Mouse (Mus musculus): ENCODE results near the gene Cbr2. TPM values are rescaled to one million over a fixed set of nuclear protein-coding genes. Genes with fewer than 3 reads are reported as not detected.
"Not testable (repeated sequence)": the region's sequence is repeated elsewhere in the genome, so short reads cannot be mapped to it uniquely, and the experiment has no call there.

Gene Cbr2
- 426 and 617 TPM in 2 replicates for polyA plus RNA-seq (2012; rRNA removed)

DNA sequence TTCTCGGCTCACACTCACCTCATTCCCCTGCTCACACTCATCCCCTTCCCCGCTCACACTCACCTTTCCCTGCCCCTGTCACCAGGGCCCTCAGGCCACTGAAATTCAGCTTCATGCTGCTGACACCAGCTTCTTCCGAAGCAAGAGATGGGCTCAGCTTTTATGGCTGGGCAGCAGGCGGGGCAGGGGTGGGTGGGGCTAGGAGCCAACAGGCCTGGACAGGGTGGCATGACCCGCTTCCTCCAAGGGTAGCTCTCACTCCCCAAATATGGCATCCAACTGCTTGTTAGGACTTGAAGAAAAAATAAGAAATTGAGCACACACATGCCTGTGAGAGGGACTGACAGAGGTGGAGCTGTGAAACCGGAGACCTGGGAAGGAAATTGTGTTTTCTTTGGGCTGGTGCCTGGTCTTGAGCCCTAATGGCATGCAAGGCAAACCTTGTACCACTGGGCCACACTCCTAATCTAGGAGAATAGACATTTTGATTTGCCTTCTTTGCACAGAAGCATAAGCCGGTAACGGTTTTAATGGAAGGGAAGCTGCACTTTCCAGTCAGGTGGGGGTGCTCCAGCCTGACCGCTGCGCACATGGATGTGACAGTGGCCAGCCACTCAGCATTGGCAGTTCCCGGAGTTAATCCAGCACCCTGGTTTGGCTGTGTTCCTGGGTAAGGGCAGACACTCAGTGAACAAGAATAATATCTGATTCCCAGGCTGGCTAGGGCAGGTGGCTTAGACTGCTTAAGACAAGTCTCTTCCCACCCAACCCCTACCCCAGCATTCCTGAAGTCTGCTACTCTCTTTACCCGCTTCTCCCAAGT lies at the start of gene Cbr2:
Gene Cbr2, minus strand, starts transcription at position 257 of the 823 bp plus-strand sequence.
- WGBS: 91% methylated on average over 12 of the region's 12 CpGs
- TF ChIP-seq POLR2A (IDR thresholded peaks at IDR 0.05; ENCODE audit: control insufficient read depth, extremely low read depth, insufficient read depth, low read length, poor library complexity) (no peak), CTCF (IDR thresholded peaks at IDR 0.05; ENCODE audit: borderline replicate concordance, control insufficient read depth, extremely low read depth, insufficient read depth, low read length, poor library complexity) (no peak)
- peaks cover 4% of the 10 kb centered on the region for H3K4me1 ChIP-seq (replicated peaks; ENCODE audit: control insufficient read depth, insufficient read depth, low read length)
- H3K27ac ChIP-seq (ENCODE audit: control insufficient read depth, insufficient read depth, low read length): peak within 1 kb of the TSS; percentile 19; the same call in 1 of the 2 replicates
- H3K4me3 ChIP-seq (ENCODE audit: control insufficient read depth, insufficient read depth, low read length): no peak within 1 kb of the TSS
- H3K36me3 ChIP-seq (ENCODE audit: control insufficient read depth, insufficient read depth, low read length): no peaks in the 10 kb centered on the region
- DNase-seq: no peak
- H3K27me3 ChIP-seq (ENCODE audit: control insufficient read depth, insufficient read depth, low read length): no peaks in the 10 kb centered on the region; the same call in 1 of the 2 replicates

DNA sequence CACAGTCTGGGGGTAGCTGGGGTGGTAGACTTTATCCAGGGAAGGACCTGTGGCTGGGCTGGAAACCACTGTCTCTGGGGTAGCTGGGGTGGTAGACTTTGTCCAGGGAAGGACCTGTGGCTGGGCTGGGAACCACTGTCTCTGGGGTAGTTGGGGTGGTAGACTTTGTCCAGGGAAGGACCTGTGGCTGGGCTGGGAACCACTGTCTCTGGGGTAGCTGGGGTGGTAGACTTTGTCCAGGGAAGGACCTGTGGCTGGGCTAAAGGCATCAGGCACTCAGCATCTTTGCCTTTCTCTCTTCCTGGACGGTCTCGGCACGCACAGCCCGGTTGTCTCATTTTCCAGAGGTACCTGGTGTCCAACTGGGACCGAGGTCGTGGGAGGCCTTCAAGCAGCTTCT lies 49.4 kb upstream of the Cbr2 start:
- WGBS: 97% methylated on average over 6 of the region's 6 CpGs
- H3K27ac ChIP-seq (ENCODE audit: control insufficient read depth, insufficient read depth, low read length); H3K4me3 ChIP-seq (ENCODE audit: control insufficient read depth, insufficient read depth, low read length); H3K36me3 ChIP-seq (ENCODE audit: control insufficient read depth, insufficient read depth, low read length); H3K27me3 ChIP-seq (ENCODE audit: control insufficient read depth, insufficient read depth, low read length); DNase-seq: not testable (repeated sequence)
- H3K4me1 ChIP-seq (replicated peaks; ENCODE audit: control insufficient read depth, insufficient read depth, low read length): peaks cover 20% of the 10 kb centered on the region

DNA sequence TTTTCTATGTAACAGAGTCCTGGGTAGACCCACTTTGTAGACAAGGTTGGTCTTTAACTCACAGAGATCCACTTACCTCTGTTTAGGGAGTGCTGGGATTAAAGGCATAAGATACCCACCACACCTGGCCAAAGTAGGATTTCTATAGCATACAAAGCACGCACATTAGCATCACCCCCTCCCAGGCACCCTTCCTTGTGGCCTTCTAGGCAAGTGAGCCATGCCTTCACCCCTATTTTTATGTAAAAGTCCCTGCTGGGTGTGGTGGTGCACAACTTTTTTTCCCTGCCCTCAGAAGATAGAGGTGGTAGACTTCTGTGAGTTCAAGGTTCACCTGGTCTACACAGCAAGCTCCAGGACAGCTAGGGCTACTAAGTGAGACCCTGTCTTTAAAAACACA lies 48.0 kb upstream of the Cbr2 start:
- H3K4me3 ChIP-seq (ENCODE audit: control insufficient read depth, insufficient read depth, low read length): no peak overlapping the region
- no peak for TF ChIP-seq CTCF (IDR thresholded peaks at IDR 0.05; ENCODE audit: borderline replicate concordance, control insufficient read depth, extremely low read depth, insufficient read depth, low read length, poor library complexity)
- TF ChIP-seq POLR2A (IDR thresholded peaks at IDR 0.05; ENCODE audit: control insufficient read depth, extremely low read depth, insufficient read depth, low read length, poor library complexity): no peak
- H3K36me3 ChIP-seq (ENCODE audit: control insufficient read depth, insufficient read depth, low read length): no peaks in the 10 kb centered on the region
- WGBS: 81% methylated on average over 1 of the region's 1 CpGs
- peaks cover 13% of the 10 kb centered on the region for H3K4me1 ChIP-seq (replicated peaks; ENCODE audit: control insufficient read depth, insufficient read depth, low read length)
- no peak for DNase-seq
- no peak overlapping the region for H3K27ac ChIP-seq (ENCODE audit: control insufficient read depth, insufficient read depth, low read length)
- H3K27me3 ChIP-seq (ENCODE audit: control insufficient read depth, insufficient read depth, low read length): no peaks in the 10 kb centered on the region

DNA sequence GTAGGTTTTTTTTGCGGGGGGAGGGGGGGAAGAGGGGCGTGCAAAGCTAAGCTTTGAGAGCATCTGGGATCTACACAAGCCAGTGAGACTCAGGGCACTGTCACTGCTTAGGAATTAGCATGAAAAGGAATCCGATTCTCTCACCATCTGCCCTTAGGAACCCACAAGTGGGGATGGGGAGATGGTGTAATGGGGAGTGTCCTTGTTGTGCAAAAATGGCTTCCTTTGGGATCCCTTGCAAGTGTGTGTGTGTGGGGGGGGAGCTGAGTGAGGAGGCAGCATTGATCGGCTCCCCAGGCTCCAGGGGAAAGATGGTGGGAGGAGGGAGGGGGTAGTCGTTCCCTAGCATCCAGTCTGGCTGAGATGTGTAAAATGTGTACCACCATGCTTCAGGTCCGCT lies 45.2 kb upstream of the Cbr2 start:
- WGBS: 65% methylated on average over 6 of the region's 6 CpGs
- TF ChIP-seq CTCF (IDR thresholded peaks at IDR 0.05; ENCODE audit: borderline replicate concordance, control insufficient read depth, extremely low read depth, insufficient read depth, low read length, poor library complexity) (no peak), POLR2A (IDR thresholded peaks at IDR 0.05; ENCODE audit: control insufficient read depth, extremely low read depth, insufficient read depth, low read length, poor library complexity) (no peak)
- Histone ChIP-seq H3K4me1 (replicated peaks; ENCODE audit: control insufficient read depth, insufficient read depth, low read length) (no peaks in the 10 kb centered on the region), H3K4me3 (ENCODE audit: control insufficient read depth, insufficient read depth, low read length) (no peak overlapping the region), H3K27ac (ENCODE audit: control insufficient read depth, insufficient read depth, low read length) (no peak overlapping the region), H3K27me3 (ENCODE audit: control insufficient read depth, insufficient read depth, low read length) (no peaks in the 10 kb centered on the region), H3K36me3 (ENCODE audit: control insufficient read depth, insufficient read depth, low read length) (no peaks in the 10 kb centered on the region)
- DNase-seq: no peak

DNA sequence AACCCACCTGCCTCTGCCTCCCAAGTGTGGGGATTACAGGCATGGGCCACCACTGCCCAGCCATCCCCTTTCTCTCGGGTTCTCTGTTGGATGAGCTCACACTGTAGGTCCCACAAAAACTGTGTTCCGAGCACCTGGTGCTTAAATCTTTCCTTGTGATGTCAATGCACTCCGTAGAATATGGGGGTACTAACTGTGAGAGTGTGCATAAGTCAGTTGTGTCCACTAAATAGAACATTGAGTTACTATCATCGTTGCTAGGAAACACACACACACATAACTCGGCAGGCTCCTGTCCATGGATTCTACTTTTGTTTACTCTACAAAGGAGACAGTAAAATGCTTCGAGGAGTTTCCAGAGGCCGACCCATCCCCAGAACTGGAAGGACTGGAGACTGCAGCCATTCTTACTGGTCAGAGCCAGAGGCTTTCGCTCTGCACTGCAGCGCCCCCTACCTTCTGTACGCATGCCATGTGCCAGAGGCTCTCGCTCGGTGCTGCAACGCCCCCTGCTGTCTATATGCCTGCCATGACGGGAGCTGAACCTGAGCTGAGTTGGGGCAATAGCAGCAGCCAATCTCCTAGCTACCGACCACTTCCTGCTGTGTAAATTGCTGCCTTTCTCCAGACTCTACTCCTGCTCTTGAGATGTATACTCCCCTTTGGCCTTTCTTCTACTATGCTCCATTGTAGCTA lies 44.0 kb upstream of the Cbr2 start:
- H3K27ac ChIP-seq (ENCODE audit: control insufficient read depth, insufficient read depth, low read length): no peak overlapping the region
- peak; percentile 95 for DNase-seq
- no peaks in the 10 kb centered on the region for H3K4me1 ChIP-seq (replicated peaks; ENCODE audit: control insufficient read depth, insufficient read depth, low read length)
- H3K4me3 ChIP-seq (ENCODE audit: control insufficient read depth, insufficient read depth, low read length): no peak overlapping the region
- peak; percentile 100 for TF ChIP-seq CTCF (IDR thresholded peaks at IDR 0.05; ENCODE audit: borderline replicate concordance, control insufficient read depth, extremely low read depth, insufficient read depth, low read length, poor library complexity)
- no peak for TF ChIP-seq POLR2A (IDR thresholded peaks at IDR 0.05; ENCODE audit: control insufficient read depth, extremely low read depth, insufficient read depth, low read length, poor library complexity)
- 25% methylated on average over 15 of the region's 15 CpGs for WGBS
- H3K27me3 ChIP-seq (ENCODE audit: control insufficient read depth, insufficient read depth, low read length): no peaks in the 10 kb centered on the region
- no peaks in the 10 kb centered on the region for H3K36me3 ChIP-seq (ENCODE audit: control insufficient read depth, insufficient read depth, low read length)

DNA sequence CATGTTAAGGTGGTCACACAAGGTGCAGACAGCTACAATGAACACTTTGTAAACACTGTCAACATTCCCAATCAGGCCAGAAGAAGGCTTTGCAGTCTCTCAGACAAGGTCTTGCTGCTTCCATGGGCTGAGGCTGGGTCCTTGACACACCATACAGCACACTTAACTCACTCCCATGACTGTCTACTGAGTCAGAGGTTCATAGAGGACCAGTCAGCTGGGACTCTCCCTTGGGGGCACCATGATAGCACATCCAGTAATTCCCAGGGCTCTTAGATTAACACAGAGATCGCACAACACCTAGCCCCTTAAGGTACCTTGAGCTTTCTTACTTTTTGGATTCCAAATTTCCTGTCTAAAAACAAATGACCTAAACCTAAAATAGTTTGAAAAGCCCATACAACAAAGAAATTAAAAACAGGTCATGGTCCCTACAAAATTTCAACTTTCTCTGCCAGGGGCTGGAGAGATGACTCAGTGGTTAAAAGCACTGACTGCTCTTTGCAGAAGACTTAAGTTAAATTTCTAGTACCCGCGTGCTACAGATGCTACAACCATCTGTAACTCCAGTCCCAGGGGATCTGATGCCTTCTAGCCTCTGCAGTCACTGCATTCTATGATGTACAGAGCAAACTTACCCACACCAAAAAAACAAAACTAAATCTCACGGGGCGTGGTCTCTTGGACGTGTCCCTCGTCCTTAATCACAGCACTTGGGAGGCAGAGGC lies 41.7 kb upstream of the Cbr2 start:
- no peak overlapping the region for H3K4me3 ChIP-seq (ENCODE audit: control insufficient read depth, insufficient read depth, low read length)
- TF ChIP-seq CTCF (IDR thresholded peaks at IDR 0.05; ENCODE audit: borderline replicate concordance, control insufficient read depth, extremely low read depth, insufficient read depth, low read length, poor library complexity) (no peak), POLR2A (IDR thresholded peaks at IDR 0.05; ENCODE audit: control insufficient read depth, extremely low read depth, insufficient read depth, low read length, poor library complexity) (no peak)
- H3K4me1 ChIP-seq (replicated peaks; ENCODE audit: control insufficient read depth, insufficient read depth, low read length): no peaks in the 10 kb centered on the region
- no peak for DNase-seq
- H3K27ac ChIP-seq (ENCODE audit: control insufficient read depth, insufficient read depth, low read length): no peak overlapping the region
- H3K36me3 ChIP-seq (ENCODE audit: control insufficient read depth, insufficient read depth, low read length): no peaks in the 10 kb centered on the region
- H3K27me3 ChIP-seq (ENCODE audit: control insufficient read depth, insufficient read depth, low read length): no peaks in the 10 kb centered on the region
- WGBS: 94% methylated on average over 7 of the region's 7 CpGs

Measured in thymus, adult 2 months (tissue).